Mouse (Mus musculus) liver, adult (tissue): ENCODE results near the gene Rpa2.

Experiments used
- GATA4 ChIP-seq: IDR thresholded peaks from 2 replicates; pipeline ENCODE4 v1.6.1; 2014; ENCODE audit warnings: mild to moderate bottlenecking, low read length; ENCODE audit not compliant: insufficient replicate concordance

Gene Rpa2

GRCm38 (mm10) chr4:132809621-132810020, 41.5 kb downstream of the Rpa2 start:
- TF ChIP-seq GATA4: no peak

- TF ChIP-seq GATA4: no peak
Measured at GRCm38 (mm10) chr4:132816404-132816803, 48.3 kb downstream of the Rpa2 start.

GRCm38 (mm10) chr4:132816855-132817254, 48.7 kb downstream of the Rpa2 start:
- TF ChIP-seq GATA4: no peak

GRCm38 (mm10) chr4:132818442-132818841, 50.3 kb downstream of the Rpa2 start:
- no peak for TF ChIP-seq GATA4

GRCm38 (mm10) chr4:132823614-132824366, 55.7 kb downstream of the Rpa2 start:
- no peak for TF ChIP-seq GATA4
